Mouse (Mus musculus) E14TG2a.4 (cell line): ENCODE data around the gene Prdx6.

ENCODE experiments used
- CTCF ChIP-seq: conservative IDR thresholded peaks from 2 replicates; pipeline ENCODE4 v1.5.1; 2014; ENCODE audit warnings: low read length
- POU5F1 ChIP-seq: IDR thresholded peaks from 2 replicates; pipeline ENCODE4 v1.6.1; 2014; ENCODE audit warnings: low read length, borderline replicate concordance

GRCm38 (mm10) chr1:161252901-161253300 lies 1.9 kb upstream of the Prdx6 start:
- no peak for TF ChIP-seq CTCF
- no peak for TF ChIP-seq POU5F1
